Mouse (Mus musculus): Measurements from ENCODE around the gene Pard6b. TPM values are rescaled to one million over a fixed set of nuclear protein-coding genes. Genes with fewer than 3 reads are reported as not detected.

Pard6b gene
- 3.2 TPM for polyA plus RNA-seq (2015; fragmentation: Illumina TruSeq; extraction: RNeasy Lipid Tissue Mini Kit (QIAGEN cat#74804); ENCODE audit: low read depth, low replicate concordance)

DNA sequence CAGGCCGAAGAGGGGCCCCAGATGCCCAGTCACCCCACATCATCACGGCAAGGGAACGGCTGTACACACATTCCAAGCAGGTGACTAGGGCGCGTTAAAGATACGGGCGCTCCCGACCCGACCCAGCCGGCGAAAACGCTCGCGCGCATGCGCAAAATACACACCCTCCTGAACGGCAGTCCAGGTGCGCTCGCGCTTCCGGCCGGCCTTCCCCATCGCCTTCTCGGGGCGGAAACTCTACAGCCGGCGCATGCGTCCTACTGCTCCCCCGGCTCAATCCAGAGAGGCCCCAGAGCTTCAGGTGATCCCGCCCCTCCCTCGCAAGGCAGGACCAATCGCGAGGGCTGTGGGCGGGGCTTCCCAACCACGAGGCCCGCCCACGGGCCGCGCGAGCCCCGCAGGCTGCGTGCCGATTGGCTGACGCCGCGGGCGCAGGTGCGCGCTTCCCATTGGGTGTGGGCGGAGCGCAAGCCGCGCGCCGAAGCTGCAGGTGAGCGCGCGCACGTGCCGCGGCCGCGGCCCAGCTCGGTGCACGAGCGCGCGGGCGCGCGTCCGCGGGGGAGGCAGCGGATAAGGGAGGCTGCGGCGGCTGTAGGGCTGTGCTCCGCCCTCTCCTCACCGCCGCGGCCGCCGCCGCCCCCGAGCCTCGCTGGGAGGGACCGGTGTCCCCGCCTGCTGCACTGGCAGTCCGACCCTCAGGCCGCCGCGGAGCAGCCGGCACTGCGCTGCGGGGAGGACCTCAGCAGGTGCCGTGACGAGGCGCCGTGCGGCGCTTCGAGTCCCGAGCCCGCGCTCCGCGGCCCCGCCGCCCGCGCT is at the start of gene Pard6b:
Pard6b (plus strand) TSS at position 574 of the 816 bp plus-strand sequence.

Other genes with a start within 250 kb of the Pard6b start
- gene Ptpn1, start 148.9 kb upstream of the Pard6b start, polyA plus RNA-seq (2015; fragmentation: Illumina TruSeq; extraction: RNeasy Lipid Tissue Mini Kit (QIAGEN cat#74804); ENCODE audit: low read depth, low replicate concordance), result 27.0 TPM
- 0.16 TPM for gene Ripor3, start 70.4 kb upstream of the Pard6b start, polyA plus RNA-seq (2015; fragmentation: Illumina TruSeq; extraction: RNeasy Lipid Tissue Mini Kit (QIAGEN cat#74804); ENCODE audit: low read depth, low replicate concordance)
- 10.4 TPM for gene Adnp, start 126.1 kb downstream of the Pard6b start, polyA plus RNA-seq (2015; fragmentation: Illumina TruSeq; extraction: RNeasy Lipid Tissue Mini Kit (QIAGEN cat#74804); ENCODE audit: low read depth, low replicate concordance)
- gene Gm20716, start 149.4 kb downstream of the Pard6b start, polyA plus RNA-seq (2015; fragmentation: Illumina TruSeq; extraction: RNeasy Lipid Tissue Mini Kit (QIAGEN cat#74804); ENCODE audit: low read depth, low replicate concordance), result 63.4 TPM
- gene Dpm1, start 149.6 kb downstream of the Pard6b start, polyA plus RNA-seq (2015; fragmentation: Illumina TruSeq; extraction: RNeasy Lipid Tissue Mini Kit (QIAGEN cat#74804); ENCODE audit: low read depth, low replicate concordance), result 48.3 TPM
- 8.2 TPM for gene Mocs3, start 149.6 kb downstream of the Pard6b start, polyA plus RNA-seq (2015; fragmentation: Illumina TruSeq; extraction: RNeasy Lipid Tissue Mini Kit (QIAGEN cat#74804); ENCODE audit: low read depth, low replicate concordance)
- 14.9 TPM for gene Kcng1, start 200.7 kb downstream of the Pard6b start, polyA plus RNA-seq (2015; fragmentation: Illumina TruSeq; extraction: RNeasy Lipid Tissue Mini Kit (QIAGEN cat#74804); ENCODE audit: low read depth, low replicate concordance)

Measured in brain, adult 10 weeks (tissue).